Mouse (Mus musculus) small intestine, adult 2 months (tissue): Measurements from ENCODE around the gene Epb42.

ENCODE experiments used
- CTCF ChIP-seq: fragments of 200-500 bp; IDR thresholded peaks from 2 replicates; pipeline ENCODE4 v1.5.1; 2012; ENCODE audit warnings: low read depth, mild to moderate bottlenecking, control low read depth, inconsistent platforms, low read length, moderate library complexity, mixed read lengths; ENCODE audit not compliant: insufficient replicate concordance, insufficient read length; ENCODE audit errors: extremely low read depth
- POLR2A ChIP-seq: fragments of 200-500 bp; IDR thresholded peaks from 2 replicates; pipeline ENCODE4 v1.6.1; 2012; ENCODE audit warnings: low read depth, mild to moderate bottlenecking, control low read depth, inconsistent platforms, low read length, moderate library complexity

DNA sequence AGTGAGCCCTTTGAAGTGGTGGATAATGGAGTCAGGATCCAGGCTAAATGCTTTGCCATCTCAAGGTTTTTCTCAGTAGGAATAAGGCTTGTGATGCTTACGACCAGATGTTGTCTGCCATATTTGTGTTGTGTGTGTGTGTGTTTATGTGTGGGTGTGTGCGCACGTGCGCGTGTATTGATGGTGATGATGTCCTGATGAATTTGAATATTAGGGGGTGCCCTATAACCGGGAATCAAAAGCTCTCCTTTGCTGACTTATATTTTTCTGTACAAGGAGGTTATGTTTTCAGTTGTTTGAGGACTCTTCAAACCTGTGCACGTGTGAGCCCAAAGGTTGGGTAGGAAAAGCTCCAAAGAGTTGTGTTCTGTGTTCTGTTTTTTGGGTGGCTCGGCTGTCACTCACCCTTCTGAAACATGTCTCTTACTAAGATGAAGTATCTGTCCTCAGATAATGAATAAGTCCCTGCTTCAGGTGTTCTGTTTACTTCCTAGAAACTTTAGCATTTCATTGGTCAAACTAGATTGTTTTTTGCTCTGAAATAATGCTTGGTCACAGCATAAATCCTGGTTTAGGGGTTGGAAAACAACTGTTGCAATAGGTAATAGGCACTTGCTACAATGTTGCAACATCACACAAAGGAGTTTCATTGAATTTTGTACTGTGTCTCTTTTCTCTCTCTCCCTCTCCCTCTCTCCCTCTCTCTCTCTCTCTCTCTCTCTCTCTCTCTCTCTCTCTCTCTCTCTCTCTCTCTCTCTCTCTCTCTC lies 58.8 kb downstream of the Epb42 start:
- no peak for TF ChIP-seq CTCF
- TF ChIP-seq POLR2A = no peak
